Mouse (Mus musculus) ES-Bruce4 (cell line): Measurements from ENCODE around the gene Myt1l. TPM values are rescaled to one million over a fixed set of nuclear protein-coding genes. Genes with fewer than 3 reads are reported as not detected.
A peak's percentile ranks its signal among the peaks of the same experiment; 100 is the strongest.

ENCODE experiments used
- H3K27ac ChIP-seq: 2 replicates; pipeline ENCODE4 v1.5.1; 2012; ENCODE audit warnings: low read length, inconsistent platforms; ENCODE audit not compliant: insufficient read depth
- H3K27me3 ChIP-seq: 2 replicates; pipeline ENCODE4 v1.6.1; 2012; ENCODE audit warnings: mild to moderate bottlenecking, low read length, inconsistent platforms; ENCODE audit not compliant: control insufficient read depth, poor library complexity, insufficient read depth, severe bottlenecking
- H3K36me3 ChIP-seq: 2 replicates; pipeline ENCODE4 v1.6.1; 2012; ENCODE audit warnings: inconsistent platforms, mild to moderate bottlenecking, low read length, moderate library complexity; ENCODE audit not compliant: control insufficient read depth, poor library complexity, insufficient read depth, severe bottlenecking
- H3K4me1 ChIP-seq: one replicate; pipeline ENCODE4 v1.8.1; 2011; ENCODE audit warnings: low read length; ENCODE audit not compliant: control insufficient read depth, insufficient read depth
- H3K4me3 ChIP-seq: 2 replicates; pipeline ENCODE4 v1.5.1; 2011; ENCODE audit warnings: low read depth, mild to moderate bottlenecking, low read length
- H3K9ac ChIP-seq: 2 replicates; pipeline ENCODE4 v1.6.1; 2012; ENCODE audit warnings: low read depth, mild to moderate bottlenecking, inconsistent platforms; ENCODE audit not compliant: poor library complexity, severe bottlenecking
- H3K9me3 ChIP-seq: replicated peaks from 2 replicates; pipeline ENCODE4 v1.6.1; 2012; ENCODE audit warnings: mild to moderate bottlenecking, low read length, inconsistent platforms; ENCODE audit not compliant: control insufficient read depth, poor library complexity, insufficient read depth, severe bottlenecking
- CTCF ChIP-seq: IDR thresholded peaks from one replicate; pipeline ENCODE4 v1.8.1; 2011; ENCODE audit warnings: low read depth, low read length
- EP300 ChIP-seq: IDR thresholded peaks from 2 replicates; pipeline ENCODE4 v1.6.1; 2011; ENCODE audit warnings: low read depth, low read length; ENCODE audit not compliant: insufficient read depth
- POLR2A ChIP-seq: IDR thresholded peaks from one replicate; pipeline ENCODE4 v1.8.1; 2011; ENCODE audit warnings: low read length; ENCODE audit not compliant: insufficient read depth
- polyA plus RNA-seq: library from polyadenylated mRNA; stranded (reverse); fragments of >200 nt; gene quantifications from 2 replicates; pipeline ENCODE4 v1.2.4, GENCODE M21; 2011; ENCODE audit warnings: low read depth; ENCODE audit not compliant: missing spikeins, insufficient read depth, insufficient read length

Gene Myt1l
- polyA plus RNA-seq, 1 experiment, result not detected

DNA sequence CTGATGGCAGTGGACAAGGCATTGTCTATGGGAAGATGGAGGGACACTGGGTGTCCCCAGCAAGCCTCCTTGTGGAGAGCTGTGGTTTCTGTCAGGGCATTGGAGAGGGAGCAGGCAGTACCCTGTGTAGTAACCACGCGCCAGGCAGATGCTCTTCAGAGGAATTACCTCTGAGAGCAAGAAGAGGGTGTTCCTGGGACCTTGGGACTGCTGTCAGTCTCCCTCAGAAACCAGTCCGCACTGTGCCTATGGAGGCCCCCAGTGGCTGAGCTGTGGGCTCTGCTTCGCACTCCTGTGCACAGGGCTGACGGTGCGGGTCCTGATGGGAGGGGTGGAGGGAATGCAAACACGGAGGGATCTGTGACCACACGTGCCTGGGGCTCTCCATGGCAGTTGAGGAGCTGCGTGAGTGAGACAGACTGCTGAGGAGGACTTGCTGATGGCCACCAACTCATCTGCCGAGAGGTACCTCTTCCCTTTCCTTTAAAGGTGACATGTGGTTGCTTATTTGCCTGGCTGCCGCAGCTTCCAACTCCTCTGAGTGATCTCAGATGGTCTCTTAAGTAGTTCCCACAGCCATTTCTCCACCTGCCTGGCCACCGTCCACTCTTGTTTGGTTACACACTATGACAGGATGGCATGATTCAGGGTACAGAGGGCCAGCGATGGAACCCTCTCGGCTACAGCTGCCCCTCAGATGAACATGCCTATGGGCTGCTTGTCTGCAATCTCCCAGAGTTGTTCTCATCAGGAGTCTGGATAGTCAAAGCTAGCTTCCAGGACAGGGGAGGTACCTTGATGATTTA, 5.1 kb downstream of the Myt1l start:
- TF ChIP-seq CTCF (no peak), EP300 (no peak), POLR2A (no peak)
- Histone ChIP-seq H3K27ac (no peak overlapping the region), H3K9me3 (no peaks in the 10 kb centered on the region), H3K4me1 (no peaks in the 10 kb centered on the region), H3K9ac (no peak overlapping the region), H3K36me3 (no peaks in the 10 kb centered on the region), H3K27me3 (no peaks in the 10 kb centered on the region), H3K4me3 (no peak overlapping the region)

DNA sequence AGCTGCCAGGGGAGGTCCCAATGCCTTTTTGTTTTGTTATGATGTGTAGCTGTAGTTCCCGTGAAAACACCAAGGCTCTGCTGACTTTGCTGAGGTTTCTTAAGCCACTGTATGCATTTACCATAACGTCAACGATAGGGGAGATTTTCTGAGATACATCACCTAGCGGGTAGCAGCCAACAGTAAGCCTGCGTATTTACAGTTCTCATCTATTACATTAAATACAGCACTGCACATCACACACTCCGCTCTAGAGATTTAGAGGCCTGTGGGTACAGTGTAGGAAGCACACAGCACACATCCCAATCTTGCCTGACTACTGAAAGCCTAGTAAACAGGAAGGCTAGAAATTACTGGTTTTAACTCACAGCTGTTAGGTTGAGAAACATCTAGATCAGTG, 6.1 kb downstream of the Myt1l start:
- H3K9me3 ChIP-seq, result no peaks in the 10 kb centered on the region
- no peaks in the 10 kb centered on the region for H3K4me1 ChIP-seq
- H3K27me3 ChIP-seq, result no peaks in the 10 kb centered on the region
- H3K4me3 ChIP-seq, result no peak overlapping the region
- no peaks in the 10 kb centered on the region for H3K36me3 ChIP-seq
- H3K27ac ChIP-seq, result no peak overlapping the region
- H3K9ac ChIP-seq, result no peak overlapping the region
- no peak for TF ChIP-seq EP300
- TF ChIP-seq CTCF, result no peak
- no peak for TF ChIP-seq POLR2A

DNA sequence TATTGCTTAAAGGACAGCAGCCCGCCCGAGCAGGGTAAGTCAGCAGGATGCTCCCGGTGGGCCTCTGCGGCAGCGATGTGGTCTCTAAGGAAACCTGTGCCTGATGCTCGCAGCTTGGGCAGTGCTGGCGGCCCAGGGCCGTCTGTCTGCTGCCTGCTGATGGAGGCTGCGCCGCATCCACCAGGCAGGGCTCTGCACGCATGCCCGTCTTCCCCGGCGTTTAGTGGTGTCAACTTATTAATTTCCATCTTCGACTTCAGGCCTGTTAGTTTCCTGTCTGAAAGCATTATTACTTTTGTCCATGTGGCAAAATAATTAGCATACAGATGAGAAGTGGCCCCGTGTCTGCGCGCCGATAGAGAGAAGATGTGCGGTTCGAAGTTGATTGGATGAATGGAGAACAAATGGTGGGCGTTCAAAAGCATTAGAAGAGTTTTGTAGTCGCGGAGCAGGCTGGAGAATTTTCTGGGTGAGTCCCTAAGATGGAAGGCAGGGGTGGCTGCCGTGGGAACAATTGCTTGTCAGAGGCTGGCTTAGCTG, 6.6 kb downstream of the Myt1l start:
- Histone ChIP-seq H3K36me3 (no peaks in the 10 kb centered on the region), H3K9me3 (no peaks in the 10 kb centered on the region), H3K4me3 (peak overlapping the region; percentile 28), H3K27me3 (no peaks in the 10 kb centered on the region), H3K4me1 (no peaks in the 10 kb centered on the region), H3K27ac (no peak overlapping the region), H3K9ac (no peak overlapping the region)
- TF ChIP-seq POLR2A (no peak), EP300 (no peak), CTCF (no peak)

DNA sequence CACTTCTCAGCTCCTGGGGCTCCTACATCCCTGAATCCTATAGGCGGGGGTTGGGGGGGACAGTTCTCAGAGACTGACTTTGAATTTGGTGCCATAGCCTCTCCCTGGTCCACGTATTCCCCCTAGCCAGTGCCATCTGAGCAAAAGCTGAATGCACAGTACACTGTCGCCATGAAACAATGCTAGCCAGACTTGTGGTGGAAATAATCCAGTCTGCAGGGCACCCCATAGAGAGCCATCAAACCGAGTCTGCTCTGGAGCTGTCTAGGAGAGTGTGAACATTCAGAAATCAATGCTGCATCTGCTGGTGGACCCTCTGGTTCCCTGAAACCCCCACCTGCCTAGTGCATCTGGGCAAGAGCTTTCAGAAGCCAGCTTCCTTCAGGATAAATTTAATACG, 9.7 kb downstream of the Myt1l start:
- no peaks in the 10 kb centered on the region for H3K27me3 ChIP-seq
- no peak for TF ChIP-seq POLR2A
- TF ChIP-seq EP300, result no peak
- TF ChIP-seq CTCF, result no peak

DNA sequence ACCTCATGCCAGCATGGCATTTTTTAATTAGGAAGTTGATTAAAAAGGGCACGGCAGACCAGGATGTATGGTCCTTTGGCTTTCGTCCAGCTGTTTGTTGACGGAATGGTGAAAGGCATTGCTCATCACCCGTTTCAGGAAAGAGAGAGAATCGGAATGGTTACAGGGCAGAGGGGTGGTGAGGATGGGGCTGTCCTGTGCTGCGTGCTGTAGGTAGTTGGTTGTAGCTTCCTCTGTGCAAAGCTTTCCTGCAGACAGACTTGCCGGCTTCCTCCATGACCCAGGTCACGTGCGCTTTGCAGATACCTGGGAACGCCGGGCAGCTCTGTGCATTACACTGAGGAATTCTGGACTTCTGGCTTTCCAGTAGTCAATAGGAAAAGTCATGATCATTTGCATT, 10.3 kb downstream of the Myt1l start:
- H3K27ac ChIP-seq, result no peak overlapping the region
- H3K27me3 ChIP-seq, result no peaks in the 10 kb centered on the region
- H3K36me3 ChIP-seq, result no peaks in the 10 kb centered on the region
- no peak overlapping the region for H3K4me3 ChIP-seq
- TF ChIP-seq EP300, result no peak
- TF ChIP-seq CTCF, result no peak
- no peak for TF ChIP-seq POLR2A
- no peaks in the 10 kb centered on the region for H3K4me1 ChIP-seq
- H3K9me3 ChIP-seq, result no peaks in the 10 kb centered on the region
- H3K9ac ChIP-seq, result no peak overlapping the region

More for the DNA sequence above, 9.7 kb downstream of the Myt1l start:
- H3K36me3 ChIP-seq, result no peaks in the 10 kb centered on the region
- H3K4me1 ChIP-seq, result no peaks in the 10 kb centered on the region
- no peaks in the 10 kb centered on the region for H3K9me3 ChIP-seq
- no peak overlapping the region for H3K4me3 ChIP-seq
- no peak overlapping the region for H3K9ac ChIP-seq
- no peak overlapping the region for H3K27ac ChIP-seq

DNA sequence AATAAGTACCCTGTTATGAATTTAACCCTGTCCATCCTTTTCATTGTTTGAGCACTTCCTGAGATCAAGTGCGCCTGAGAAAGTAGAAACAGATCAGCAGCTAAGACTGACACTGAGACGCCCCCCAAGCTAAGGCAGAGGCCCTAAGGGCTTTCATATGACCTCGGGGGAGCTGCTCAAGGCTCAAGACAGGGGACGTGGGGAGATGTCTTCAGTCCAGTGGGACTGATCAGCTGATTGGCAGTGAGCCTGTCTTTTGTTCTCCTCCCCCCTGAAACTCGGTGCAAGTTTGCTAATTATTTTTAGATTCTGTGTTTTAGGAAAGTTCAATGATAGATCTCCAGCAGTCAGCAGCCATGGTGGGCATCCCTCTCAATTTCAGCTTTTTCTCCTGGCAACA, 10.9 kb downstream of the Myt1l start:
- no peak for TF ChIP-seq CTCF
- TF ChIP-seq EP300, result no peak
- no peak for TF ChIP-seq POLR2A

More for the DNA sequence above, 10.9 kb downstream of the Myt1l start:
- Histone ChIP-seq H3K4me1 (no peaks in the 10 kb centered on the region), H3K27me3 (no peaks in the 10 kb centered on the region), H3K4me3 (no peak overlapping the region), H3K27ac (no peak overlapping the region), H3K9ac (no peak overlapping the region), H3K9me3 (no peaks in the 10 kb centered on the region), H3K36me3 (no peaks in the 10 kb centered on the region)
